Mouse (Mus musculus) skeletal muscle tissue, postnatal 0 days (tissue): ENCODE data around the gene Ccl3. TPM values are rescaled to one million over a fixed set of nuclear protein-coding genes. Genes with fewer than 3 reads are reported as not detected.

Source experiments
- polyA plus RNA-seq: library from polyadenylated mRNA; unstranded; fragments of >200 nt; fragmentation: Nextera tagmentation; extraction: Ambion mirVana; gene quantifications from 2 replicates; pipeline ENCODE4 v1.2.1, GENCODE M21; 2015

The Ccl3 gene
- polyA plus RNA-seq, result 0.19 and 0.29 TPM in 2 replicates

GRCm38 (mm10) chr11:83649305-83649841 is at the start of gene Ccl3:
Gene Ccl3 (minus strand): TSS chr11:83649355.

GRCm38 (mm10) chr11:83662204-83662603 is 13.0 kb upstream of the Ccl3 start, which contains the start of gene Ccl4:
Gene Ccl4 (plus strand): TSS chr11:83662584.

GRCm38 (mm10) chr11:83645521-83645920 is 3.6 kb downstream of the Ccl3 start, which contains the start of gene Rpl9-ps1:
Gene Rpl9-ps1 (minus strand): TSS chr11:83645621.

Other genes with a start within 250 kb of the Ccl3 start
- gene Rasl10b, start 240.2 kb downstream of the Ccl3 start, polyA plus RNA-seq, result 1.2 and 1.4 TPM in 2 replicates
- 0.05 TPM in 1 of 2 replicates, not detected in the other for gene Gas2l2, start 219.9 kb downstream of the Ccl3 start, polyA plus RNA-seq
- 0.35 and 0.88 TPM in 2 replicates for gene 1700020L24Rik, start 211.7 kb downstream of the Ccl3 start, polyA plus RNA-seq
- gene Mmp28, start 186.3 kb downstream of the Ccl3 start, polyA plus RNA-seq, result 2.6 and 4.3 TPM in 2 replicates
- 3.5 and 3.9 TPM in 2 replicates for gene Taf15, start 176.3 kb downstream of the Ccl3 start, polyA plus RNA-seq
- not detected in 2 replicates for gene Heatr9, start 127.2 kb downstream of the Ccl3 start, polyA plus RNA-seq
- 0.45 and 1.5 TPM in 2 replicates for gene Ccl5, start 118.8 kb downstream of the Ccl3 start, polyA plus RNA-seq
- gene Ccl9, start 70.7 kb downstream of the Ccl3 start, polyA plus RNA-seq, result 10.8 and 14.0 TPM in 2 replicates
- gene Ccl6, start 56.3 kb downstream of the Ccl3 start, polyA plus RNA-seq, result 15.0 and 15.2 TPM in 2 replicates
- not detected in 2 replicates for gene Rpl9-ps1, start 3.7 kb downstream of the Ccl3 start, polyA plus RNA-seq
- 0.21 and 0.23 TPM in 2 replicates for gene Ccl4, start 13.2 kb upstream of the Ccl3 start, polyA plus RNA-seq
- 5.4 and 7.2 TPM in 2 replicates for gene Wfdc17, start 54.6 kb upstream of the Ccl3 start, polyA plus RNA-seq
- gene Wfdc18, start 59.7 kb upstream of the Ccl3 start, polyA plus RNA-seq, result not detected in 2 replicates
- 1.2 and 54.1 TPM in 2 replicates for gene Wfdc21, start 97.6 kb upstream of the Ccl3 start, polyA plus RNA-seq
- gene Heatr6, start 104.3 kb upstream of the Ccl3 start, polyA plus RNA-seq, result 8.0 and 10.4 TPM in 2 replicates
- gene Hnf1b, start 200.7 kb upstream of the Ccl3 start, polyA plus RNA-seq, result not detected in 2 replicates